Mouse (Mus musculus) induced T-regulatory cell, adult 2 months (primary cell): Measurements from ENCODE around the gene Trpv4.

Source experiments
- DNase-seq: peaks from one replicate; pipeline ENCODE4 v3.0.0-alpha.2; 2012; ENCODE audit warnings: low read depth

Gene Trpv4

GRCm38 (mm10) chr5:114667228-114667856 is 9.1 kb upstream of the Trpv4 start:
- peak; percentile 99 for DNase-seq

- DNase-seq, result no peak
Measured at GRCm38 (mm10) chr5:114666659-114667058, 8.4 kb upstream of the Trpv4 start.

- DNase-seq, result no peak
Measured at GRCm38 (mm10) chr5:114664750-114665149, 6.5 kb upstream of the Trpv4 start.

GRCm38 (mm10) chr5:114664139-114664538 is 5.9 kb upstream of the Trpv4 start:
- DNase-seq, result no peak

- no peak for DNase-seq
Measured at GRCm38 (mm10) chr5:114661029-114661428, 2.8 kb upstream of the Trpv4 start.

GRCm38 (mm10) chr5:114657426-114657825 is 795 bp downstream of the Trpv4 start:
- DNase-seq, result no peak

GRCm38 (mm10) chr5:114656305-114656704 is 1.9 kb downstream of the Trpv4 start:
- no peak for DNase-seq

- no peak for DNase-seq
Measured at GRCm38 (mm10) chr5:114655721-114656120, 2.5 kb downstream of the Trpv4 start.

GRCm38 (mm10) chr5:114653656-114654437 is 4.4 kb downstream of the Trpv4 start:
- DNase-seq, result no peak

GRCm38 (mm10) chr5:114651449-114651848 is 6.8 kb downstream of the Trpv4 start:
- DNase-seq, result peak; percentile 44

GRCm38 (mm10) chr5:114651002-114651401 is 7.2 kb downstream of the Trpv4 start:
- peak; percentile 30 for DNase-seq

- no peak for DNase-seq
Measured at GRCm38 (mm10) chr5:114648728-114649311, 9.4 kb downstream of the Trpv4 start.

GRCm38 (mm10) chr5:114647211-114647974 is 10.8 kb downstream of the Trpv4 start:
- DNase-seq, result peak; percentile 29

- no peak for DNase-seq
Measured at GRCm38 (mm10) chr5:114645916-114646315, 12.3 kb downstream of the Trpv4 start.

- DNase-seq, result no peak
Measured at GRCm38 (mm10) chr5:114644918-114645317, 13.3 kb downstream of the Trpv4 start.

- no peak for DNase-seq
Measured at GRCm38 (mm10) chr5:114640809-114641208, 17.4 kb downstream of the Trpv4 start.

GRCm38 (mm10) chr5:114639645-114639957 is 18.6 kb downstream of the Trpv4 start:
- DNase-seq, result no peak

GRCm38 (mm10) chr5:114638769-114639644 is 19.2 kb downstream of the Trpv4 start:
- DNase-seq, result peak; percentile 92

GRCm38 (mm10) chr5:114636091-114636490 is 22.1 kb downstream of the Trpv4 start:
- DNase-seq, result no peak

GRCm38 (mm10) chr5:114631336-114631735 is 26.9 kb downstream of the Trpv4 start:
- DNase-seq, result peak; percentile 74

GRCm38 (mm10) chr5:114625590-114625989 is 32.6 kb downstream of the Trpv4 start:
- DNase-seq, result peak; percentile 83

- peak; percentile 72 for DNase-seq
Measured at GRCm38 (mm10) chr5:114620305-114620704, 37.9 kb downstream of the Trpv4 start.
